Mouse (Mus musculus): ENCODE measurements around the gene Colca2.

Gene Colca2

GRCm38 (mm10) chr9:51271073-51271472, 7.3 kb downstream of the Colca2 start:
- no peak for DNase-seq

- no peak for DNase-seq
Measured at GRCm38 (mm10) chr9:51268852-51269251, 9.5 kb downstream of the Colca2 start.

- peak; percentile 10 for DNase-seq
Measured at GRCm38 (mm10) chr9:51258426-51258825, 19.9 kb downstream of the Colca2 start.

DNA sequence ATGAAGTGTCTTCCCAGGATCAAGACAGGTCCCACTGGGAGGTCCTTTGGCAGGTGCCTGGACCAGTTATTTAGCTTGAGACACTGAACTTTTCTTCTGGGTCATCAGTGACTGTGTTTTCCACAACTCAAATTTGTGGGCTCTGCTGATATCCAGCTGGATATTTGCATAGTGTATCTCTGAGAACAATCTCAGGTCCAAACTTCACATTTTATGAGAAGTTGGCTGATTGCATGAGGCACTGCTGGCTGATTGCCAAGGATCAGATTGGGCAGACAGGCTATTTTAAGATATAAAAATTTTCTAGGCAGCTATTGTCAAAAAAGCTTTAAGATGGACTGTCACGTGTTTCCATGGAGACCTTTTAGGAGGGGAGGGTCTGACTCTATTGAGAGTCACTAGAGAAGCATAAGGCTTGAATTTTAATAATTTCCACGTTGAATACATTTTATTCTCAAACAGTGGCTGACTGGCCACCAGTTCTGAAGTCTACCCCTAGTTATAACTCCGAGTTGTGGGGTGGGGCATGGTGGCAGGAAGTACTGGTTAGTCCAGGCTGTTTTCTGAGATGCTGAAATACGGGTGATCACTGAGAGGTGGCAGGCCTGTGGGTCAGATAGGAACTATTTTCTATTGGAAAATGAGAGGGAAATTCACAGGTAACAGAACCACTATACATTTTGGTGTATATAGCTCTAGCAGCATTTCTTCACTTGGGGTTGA, 21.4 kb downstream of the Colca2 start:
- peak; percentile 15 to 18 for DNase-seq

- no peak for DNase-seq
Measured at GRCm38 (mm10) chr9:51238741-51239385, 39.5 kb downstream of the Colca2 start.

GRCm38 (mm10) chr9:51232163-51232562, 46.2 kb downstream of the Colca2 start:
- DNase-seq, result no peak

- no peak for DNase-seq
Measured at GRCm38 (mm10) chr9:51230701-51231389, 47.5 kb downstream of the Colca2 start.

- no peak for DNase-seq
Measured at GRCm38 (mm10) chr9:51225636-51226166, 52.7 kb downstream of the Colca2 start.

Data from cerebellum, postnatal 10 days (tissue).